Mouse (Mus musculus) fat pad, adult 2 months (tissue): ENCODE measurements around the gene Vmn1r224.

Source experiments
- DNase-seq: peaks from one replicate; pipeline ENCODE4 v3.0.0-alpha.2; 2011; ENCODE audit warnings: low read depth, low spot score; ENCODE audit errors: extremely low read depth

The Vmn1r224 gene

DNA sequence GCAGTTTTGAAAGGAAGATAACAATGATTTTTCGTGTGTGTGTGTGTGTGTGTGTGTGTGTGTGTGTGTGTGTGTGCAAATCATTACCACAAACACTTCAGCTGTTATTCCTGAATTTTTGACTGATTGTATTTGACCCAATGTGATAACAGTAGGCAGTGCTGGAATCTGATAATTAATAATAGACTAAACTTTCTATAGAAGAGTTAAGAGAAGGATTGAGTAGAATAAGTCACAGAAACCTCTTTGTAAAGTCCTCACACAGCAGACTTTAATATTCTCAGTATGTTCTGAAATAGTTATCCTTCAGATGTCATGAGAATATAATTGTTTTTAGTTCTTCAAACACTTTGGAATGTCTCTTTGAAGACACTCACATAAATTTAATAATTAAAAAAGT is at the start of gene Vmn1r224:
Gene Vmn1r224, plus strand, starts transcription at position 301 of the 400 bp plus-strand sequence.
- DNase-seq, result no peak

DNA sequence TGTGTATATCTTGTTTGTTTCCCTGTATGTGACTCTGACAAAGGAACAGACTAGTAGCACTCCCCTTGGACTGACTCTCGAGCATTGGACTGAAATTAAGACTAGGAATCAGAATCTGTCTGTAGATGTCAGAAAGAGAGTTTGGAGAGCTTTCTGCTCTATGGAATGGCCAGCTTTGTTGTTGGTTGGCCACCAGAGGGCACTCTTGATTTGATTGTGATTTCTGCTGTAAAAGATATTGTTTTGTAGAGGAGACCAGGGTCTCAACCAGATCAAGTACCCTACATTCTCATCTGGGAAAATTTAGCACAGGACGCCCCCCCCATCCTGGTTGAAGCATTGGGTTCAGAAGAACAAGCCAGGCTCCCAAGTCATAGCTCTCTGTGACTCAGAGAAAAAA is 14.8 kb upstream of the Vmn1r224 start:
- no peak for DNase-seq

DNA sequence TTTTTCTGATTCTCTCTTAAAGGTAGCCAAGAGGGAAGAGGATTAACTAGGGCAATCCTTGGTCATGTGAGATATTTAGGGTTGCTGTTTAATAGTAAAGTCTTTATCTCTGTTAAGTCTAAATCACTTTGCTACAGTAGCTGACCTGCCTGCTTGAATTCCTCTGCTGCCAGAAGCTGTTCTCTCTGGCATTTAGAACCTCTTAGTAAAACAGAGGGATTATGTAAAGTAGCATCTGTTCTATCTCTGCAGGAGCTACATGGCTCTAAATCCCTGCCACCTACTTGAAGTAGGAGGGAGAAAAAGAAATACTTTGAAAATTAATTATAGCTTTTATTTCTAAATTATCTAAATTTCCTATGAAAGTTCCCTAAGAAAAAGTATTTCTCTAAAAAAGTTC is 25.3 kb downstream of the Vmn1r224 start:
- DNase-seq, result no peak

DNA sequence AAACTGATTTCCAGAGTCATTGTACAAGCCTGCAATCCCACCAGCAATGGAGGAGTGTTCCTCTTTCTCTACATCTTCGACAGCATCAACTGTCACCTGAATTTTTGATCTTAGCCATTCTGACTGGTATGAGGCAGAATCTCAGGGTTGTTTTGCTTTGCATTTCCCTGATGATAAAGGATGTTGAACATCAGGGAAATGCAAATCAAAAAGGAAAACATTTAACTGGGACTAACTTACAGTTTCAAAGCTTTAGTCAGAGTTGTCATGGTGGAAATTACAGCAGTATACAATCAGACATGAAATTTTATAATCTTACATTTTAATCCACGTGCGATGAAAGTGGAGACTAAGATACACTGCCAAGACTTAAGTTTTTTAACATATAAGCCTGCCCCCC is 59.4 kb downstream of the Vmn1r224 start:
- no peak for DNase-seq
